Mouse (Mus musculus) heart, adult 2 months (tissue): ENCODE measurements around the gene Pde6h.

ENCODE experiments used
- CTCF ChIP-seq: fragments of 200-600 bp; IDR thresholded peaks from 2 replicates; pipeline ENCODE4 v1.8.1; 2022; ENCODE audit warnings: antibody characterized with exemption, mild to moderate bottlenecking, moderate library complexity
- EP300 ChIP-seq: fragments of 200-500 bp; IDR thresholded peaks from 2 replicates; pipeline ENCODE4 v1.6.1; 2011; ENCODE audit warnings: low read depth, low read length, control low read depth; ENCODE audit not compliant: insufficient read depth
- POLR2A ChIP-seq: fragments of 200-500 bp; IDR thresholded peaks from 2 replicates; pipeline ENCODE4 v1.6.1; 2011; ENCODE audit warnings: mild to moderate bottlenecking, low read depth, low read length, control low read depth; ENCODE audit not compliant: insufficient read depth

- TF ChIP-seq POLR2A (no peak), CTCF (no peak), EP300 (no peak)
These were observed 77.1 kb downstream of the Pde6h start for GRCm38 (mm10) chr6:137000706-137001105.
